Mouse (Mus musculus): ENCODE results near the gene Pnpla5.

DNA sequence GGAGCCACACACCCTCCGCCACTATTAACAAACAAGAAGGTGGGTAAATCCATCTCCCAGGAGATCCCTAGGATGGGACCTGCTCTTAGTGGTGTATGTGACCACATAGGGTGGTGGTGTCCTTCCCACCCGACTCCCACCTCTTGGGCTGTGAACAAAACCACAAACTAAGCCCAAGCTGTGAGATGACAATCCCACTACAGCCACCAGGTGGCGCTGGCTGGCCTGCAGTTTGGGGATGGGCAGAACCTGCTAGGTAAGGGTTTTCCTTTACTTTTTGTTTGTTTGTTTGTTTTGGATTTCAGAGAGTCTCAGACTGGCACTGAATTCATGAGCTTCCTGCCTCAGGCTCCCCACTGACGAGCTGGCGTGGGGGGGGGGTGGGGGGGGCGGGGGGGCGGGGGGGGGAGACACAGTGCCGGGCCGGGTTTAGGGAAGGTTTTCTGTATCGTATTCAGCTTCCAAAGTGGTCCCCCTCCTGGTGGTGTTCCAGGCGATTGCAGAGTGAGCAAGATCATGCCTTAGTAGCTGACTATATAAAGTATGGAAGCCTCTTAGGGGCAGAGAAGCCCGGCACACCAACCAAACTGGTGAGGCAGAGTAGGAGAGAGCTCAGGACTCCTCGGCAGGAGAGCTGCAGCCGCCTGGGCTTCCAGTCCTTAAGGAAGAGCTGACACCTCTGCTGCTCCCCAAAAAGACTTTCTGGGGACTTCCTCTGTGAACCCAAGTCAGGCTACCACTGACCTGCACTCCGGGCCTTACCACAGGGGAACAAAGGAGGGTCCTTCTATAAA is 48.9 kb downstream of the Pnpla5 start:
- TF ChIP-seq GATA1 (IDR thresholded peaks at IDR 0.05; ENCODE audit: low read length) (no peak), TAL1 (IDR thresholded peaks at IDR 0.05; ENCODE audit: low read length) (no peak)
